Mouse (Mus musculus): ENCODE results near the gene Lmo4.

The Lmo4 gene

GRCm38 (mm10) chr3:144151001-144151400 is 54.0 kb downstream of the Lmo4 start:
- no peak for DNase-seq (ENCODE audit: low read depth, low spot score)

- no peak for DNase-seq (ENCODE audit: low read depth, low spot score)
Measured at GRCm38 (mm10) chr3:144148234-144148633, 56.8 kb downstream of the Lmo4 start.

DNA sequence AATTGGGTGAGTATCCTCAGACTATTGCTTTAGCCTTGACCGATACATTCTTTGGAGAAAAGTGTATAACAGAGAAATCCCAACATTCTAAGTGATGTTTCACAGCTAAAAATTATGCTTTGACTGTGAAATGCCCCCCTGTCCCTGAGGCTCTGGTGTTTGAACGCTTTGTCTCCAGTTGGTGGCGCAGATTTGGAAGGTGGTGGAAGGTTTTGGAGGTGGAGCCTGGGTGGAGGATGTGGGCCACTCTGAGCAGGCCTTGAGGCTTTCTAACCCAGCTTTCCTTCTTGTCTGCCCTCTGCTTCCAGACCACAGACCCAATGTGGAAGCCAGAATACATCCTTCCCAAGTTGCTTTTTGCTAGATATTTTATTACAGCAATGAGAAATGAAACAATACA is 57.8 kb downstream of the Lmo4 start:
- DNase-seq (ENCODE audit: low read depth, low spot score): no peak

GRCm38 (mm10) chr3:144144066-144144465 is 61.0 kb downstream of the Lmo4 start:
- DNase-seq (ENCODE audit: low read depth, low spot score): no peak

DNA sequence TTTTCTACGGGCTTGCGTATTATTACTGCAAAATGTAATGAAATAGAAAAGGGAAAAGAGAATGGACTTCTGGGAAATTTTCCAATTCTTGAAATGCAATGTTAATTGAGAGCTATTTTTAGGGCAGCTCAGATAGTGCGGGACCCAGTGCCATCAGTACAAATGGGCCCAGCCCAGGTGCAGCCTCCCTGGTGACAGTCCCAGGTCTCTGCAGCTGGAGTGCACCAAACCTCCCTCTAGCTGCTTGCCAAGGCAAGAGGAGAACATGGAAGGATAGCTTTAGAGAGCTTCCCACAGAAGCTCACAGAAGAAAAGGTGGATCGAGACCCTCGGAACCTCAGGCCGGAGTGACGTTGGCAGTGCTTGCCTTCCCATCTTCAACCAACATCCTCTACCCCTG is 62.1 kb downstream of the Lmo4 start:
- DNase-seq (ENCODE audit: low read depth, low spot score): no peak

DNA sequence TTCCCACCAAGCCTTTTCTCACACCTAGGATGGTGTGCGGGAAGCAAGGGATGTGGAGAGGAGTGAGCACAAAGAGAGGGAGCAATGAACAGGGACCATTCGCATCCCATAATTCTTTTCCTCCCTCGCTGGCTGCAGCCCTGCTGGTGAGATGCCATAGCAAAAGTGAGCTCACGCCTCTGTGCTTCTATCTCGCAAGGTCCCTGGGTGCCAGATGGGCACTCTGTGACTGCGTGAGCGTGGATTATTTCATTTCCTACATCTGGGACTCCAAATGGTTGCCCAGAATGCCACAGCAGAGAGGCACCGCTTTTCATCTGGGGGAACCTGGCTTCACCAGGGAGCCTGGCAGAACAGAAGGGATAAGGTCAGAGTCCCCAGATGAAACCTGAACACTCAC is 63.2 kb downstream of the Lmo4 start:
- no peak for DNase-seq (ENCODE audit: low read depth, low spot score)

GRCm38 (mm10) chr3:144140816-144141215 is 64.2 kb downstream of the Lmo4 start:
- DNase-seq (ENCODE audit: low read depth, low spot score): no peak

GRCm38 (mm10) chr3:144138659-144139058 is 66.4 kb downstream of the Lmo4 start:
- no peak for DNase-seq (ENCODE audit: low read depth, low spot score)

Measured in retina, postnatal 7 days (tissue).